Mouse (Mus musculus): ENCODE measurements around the gene Tnfaip8l2.
A peak's percentile ranks its signal among the peaks of the same experiment; 100 is the strongest.
"Not testable (repeated sequence)": the region's sequence is repeated elsewhere in the genome, so short reads cannot be mapped to it uniquely, and the experiment has no call there.

Tnfaip8l2 gene

GRCm38 (mm10) chr3:95159987-95160963 is 18.1 kb upstream of the Tnfaip8l2 start, which contains the start of gene Sema6c:
Sema6c (plus strand) TSS chr3:95160457.
- peak; percentile 94 for DNase-seq

- DNase-seq, result no peak
These were observed 17.4 kb upstream of the Tnfaip8l2 start for GRCm38 (mm10) chr3:95159511-95159986.

GRCm38 (mm10) chr3:95153874-95154273 is 11.7 kb upstream of the Tnfaip8l2 start:
- DNase-seq, result peak; percentile 67

GRCm38 (mm10) chr3:95147924-95148323 is 5.8 kb upstream of the Tnfaip8l2 start:
- peak; percentile 42 for DNase-seq

GRCm38 (mm10) chr3:95142617-95143011 is 454 bp upstream of the Tnfaip8l2 start:
- DNase-seq, result peak; percentile 92

GRCm38 (mm10) chr3:95141474-95141873 is 686 bp downstream of the Tnfaip8l2 start:
- DNase-seq, result no peak

- no peak for DNase-seq
These were observed 1.4 kb downstream of the Tnfaip8l2 start for GRCm38 (mm10) chr3:95140795-95141194.

- no peak for DNase-seq
These were observed 1.9 kb downstream of the Tnfaip8l2 start for GRCm38 (mm10) chr3:95140289-95140595.

- DNase-seq, result peak; percentile 63
These were observed 2.4 kb downstream of the Tnfaip8l2 start for GRCm38 (mm10) chr3:95139586-95140288.

GRCm38 (mm10) chr3:95136336-95136735 is 5.8 kb downstream of the Tnfaip8l2 start:
- DNase-seq, result no peak

GRCm38 (mm10) chr3:95135433-95136052 is 6.6 kb downstream of the Tnfaip8l2 start:
- no peak for DNase-seq

GRCm38 (mm10) chr3:95135023-95135422 is 7.1 kb downstream of the Tnfaip8l2 start:
- DNase-seq, result peak; percentile 84

GRCm38 (mm10) chr3:95134133-95134532 is 8.0 kb downstream of the Tnfaip8l2 start:
- not testable (repeated sequence) for DNase-seq

GRCm38 (mm10) chr3:95133680-95134101 is 8.5 kb downstream of the Tnfaip8l2 start, which contains the start of the genes Scnm1 and Lysmd1:
Scnm1 (minus strand) TSS chr3:95134011.
Lysmd1 (plus strand) TSS chr3:95134088.
- peak; percentile 92 for DNase-seq

- no peak for DNase-seq
These were observed 9.0 kb downstream of the Tnfaip8l2 start for GRCm38 (mm10) chr3:95133176-95133575.

GRCm38 (mm10) chr3:95132389-95132788 is 9.8 kb downstream of the Tnfaip8l2 start:
- DNase-seq, result not testable (repeated sequence)

GRCm38 (mm10) chr3:95130081-95130480 is 12.1 kb downstream of the Tnfaip8l2 start:
- no peak for DNase-seq

GRCm38 (mm10) chr3:95129226-95129651 is 12.9 kb downstream of the Tnfaip8l2 start:
- peak; percentile 66 for DNase-seq

- DNase-seq, result peak; percentile 76
These were observed 17.2 kb downstream of the Tnfaip8l2 start for GRCm38 (mm10) chr3:95124972-95125371.

- no peak for DNase-seq
These were observed 17.9 kb downstream of the Tnfaip8l2 start, which contains the start of gene Tmod4 for GRCm38 (mm10) chr3:95124246-95124645. Tmod4 (plus strand) TSS chr3:95124476.

GRCm38 (mm10) chr3:95121580-95121979 is 20.6 kb downstream of the Tnfaip8l2 start:
- no peak for DNase-seq

- DNase-seq, result no peak
These were observed 24.4 kb downstream of the Tnfaip8l2 start for GRCm38 (mm10) chr3:95117751-95118150.

GRCm38 (mm10) chr3:95112760-95113159 is 29.4 kb downstream of the Tnfaip8l2 start:
- no peak for DNase-seq

Measured in kidney, postnatal 10 days (tissue).